Mouse (Mus musculus) v-Abl transformed pro-B cells (cell line): ENCODE data around the gene Arl5c.

Experiments used
- in situ Hi-C, 2 experiments: fragments of 400-800 bp; cut with MboI; formaldehyde crosslinking; loops; one replicate each; pipeline ENCODE4 v1.15.1; 2025; ENCODE audit not compliant: unreplicated experiment in 2 of 2

Arl5c gene

DNA sequence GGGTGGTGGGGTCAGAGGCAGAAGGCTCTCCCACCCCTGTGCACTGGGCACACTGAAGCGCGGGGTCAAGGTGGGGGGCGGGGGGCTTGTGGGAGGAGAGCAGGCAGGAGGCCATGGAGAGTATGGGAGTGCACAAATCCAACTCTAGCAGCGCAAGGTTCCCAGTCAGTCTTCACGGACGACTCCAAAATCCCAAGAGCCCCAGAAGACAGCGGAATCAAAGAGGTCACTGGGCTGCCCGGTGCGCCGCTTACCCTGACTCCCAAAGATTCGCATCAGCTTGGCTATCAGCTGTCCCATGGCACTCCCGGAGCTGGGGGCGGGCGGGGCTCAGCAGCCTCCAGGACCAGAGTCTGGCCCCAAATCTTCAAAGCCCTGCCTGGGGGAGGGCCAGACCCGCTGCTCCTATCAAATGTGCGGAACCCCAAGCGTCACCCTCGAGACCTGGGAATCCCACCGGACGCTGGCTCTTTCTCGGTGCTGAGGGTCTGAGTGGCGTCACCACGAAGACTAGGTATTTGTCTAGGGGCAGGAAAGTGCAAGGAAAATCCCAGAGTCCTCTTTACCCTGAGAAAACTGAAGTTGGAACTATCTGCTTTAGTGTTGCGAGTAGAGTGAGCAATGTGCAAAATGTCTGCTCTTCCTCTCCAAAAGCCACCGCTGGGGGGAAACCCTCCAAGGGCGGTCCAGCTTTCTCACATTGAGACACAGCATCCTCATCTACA is at the start of gene Arl5c:
Gene Arl5c (minus strand): TSS at position 618 of the 725 bp plus-strand sequence.
- in situ Hi-C loops: loop anchor here in 1 of 2 experiments (10.0 kb wide), 1 partner anchor 749 kb away; the partner anchor contains the start of gene Thra

DNA sequence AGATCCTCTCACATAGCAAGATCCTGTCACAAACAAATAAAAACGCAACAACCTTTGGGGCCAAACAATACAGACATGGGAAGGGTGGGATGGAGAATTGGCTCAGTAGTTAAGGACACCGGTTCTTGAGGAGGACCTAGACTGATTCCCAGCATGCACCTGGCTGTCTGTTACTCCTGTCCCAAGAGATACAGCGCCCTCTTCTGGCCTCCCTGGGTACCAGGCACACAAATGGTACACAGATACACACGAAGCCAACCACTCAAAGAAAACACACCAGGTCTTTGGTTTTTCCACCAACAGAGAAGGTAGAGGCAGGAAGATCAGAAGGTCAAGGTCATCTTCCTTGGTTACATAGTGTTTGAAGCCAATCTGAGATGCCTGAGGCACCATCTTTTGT is 49.6 kb upstream of the Arl5c start:
- in situ Hi-C loops: no loop called here

DNA sequence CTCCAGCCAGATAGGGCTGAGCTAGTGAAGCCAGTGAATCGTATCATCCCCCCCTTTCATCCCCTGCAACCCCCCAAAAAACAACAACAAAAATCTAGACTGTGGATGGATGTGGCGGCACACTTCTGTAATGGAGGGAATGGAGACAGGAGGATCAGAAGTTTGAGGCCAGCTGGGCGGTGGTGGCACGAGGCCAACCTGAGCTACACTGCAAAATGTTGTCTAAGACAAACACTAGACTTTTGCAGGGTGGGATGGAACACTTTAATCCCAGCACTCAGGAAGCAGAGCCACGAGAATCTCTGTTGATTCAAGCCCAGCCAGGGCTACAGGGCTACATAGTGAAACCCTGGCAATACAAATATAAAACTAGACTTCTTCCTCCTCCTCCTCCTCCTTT is 48.1 kb upstream of the Arl5c start:
- in situ Hi-C loops: no loop called here

DNA sequence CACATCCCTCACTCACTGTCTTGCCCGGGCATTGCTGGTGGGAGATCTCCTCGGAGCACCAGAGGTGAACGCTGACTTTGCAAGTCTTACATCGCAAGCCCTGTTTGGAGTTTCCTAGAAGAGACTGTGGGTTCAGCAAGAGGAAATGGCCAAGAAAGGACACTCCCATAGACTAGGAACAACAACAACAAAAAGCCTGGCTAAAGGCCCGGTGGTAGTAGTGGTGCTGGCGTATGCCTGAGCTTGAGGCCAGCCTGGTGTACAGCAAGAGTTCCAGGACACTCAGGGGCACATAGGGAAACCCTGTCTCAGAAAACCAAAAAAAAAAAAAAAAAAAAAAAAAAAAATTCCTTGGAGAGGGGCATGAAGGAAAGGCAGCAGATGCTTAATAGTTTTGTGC is 46.8 kb upstream of the Arl5c start:
- in situ Hi-C loops: no loop called here

DNA sequence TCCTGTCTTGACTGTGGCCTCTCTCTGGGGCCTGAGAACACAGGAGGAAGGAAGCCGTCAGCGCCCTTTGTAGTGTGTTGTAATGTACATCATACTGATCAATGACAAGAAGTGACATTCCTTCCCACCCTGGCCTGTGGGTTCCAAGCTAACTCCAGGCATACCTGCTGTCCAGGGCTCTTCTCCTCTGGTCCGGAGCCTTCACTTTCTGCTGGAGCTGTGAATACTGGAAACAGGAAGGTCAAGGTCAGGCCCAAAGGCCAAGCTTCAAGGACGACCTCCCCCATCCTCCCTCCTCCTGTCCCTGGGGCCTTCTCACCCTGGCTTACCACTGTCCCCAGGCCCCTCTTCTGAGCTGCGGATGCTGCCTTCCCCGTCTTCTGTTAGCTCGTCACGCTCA is 45.0 kb upstream of the Arl5c start:
- in situ Hi-C loops: no loop called here

DNA sequence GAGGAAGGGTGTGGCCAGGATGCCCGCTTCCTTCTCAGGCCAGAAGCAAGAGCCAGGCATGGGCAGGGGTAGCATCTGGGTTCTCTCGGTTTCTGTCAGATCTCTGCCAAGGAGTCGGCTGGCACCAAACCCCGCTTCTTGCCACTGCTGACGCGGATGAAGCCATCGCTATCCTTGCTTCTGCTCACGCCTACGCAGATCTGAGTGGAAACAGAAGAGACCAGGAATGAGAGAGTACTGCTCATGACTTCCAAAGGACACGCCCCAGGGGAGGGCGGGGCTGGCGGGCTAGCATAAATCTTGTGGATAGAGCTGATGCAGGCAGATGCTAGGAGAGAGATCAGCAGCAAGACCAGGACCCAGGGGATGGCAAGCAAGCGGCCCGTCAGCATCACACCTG is 41.9 kb upstream of the Arl5c start:
- in situ Hi-C loops: no loop called here

DNA sequence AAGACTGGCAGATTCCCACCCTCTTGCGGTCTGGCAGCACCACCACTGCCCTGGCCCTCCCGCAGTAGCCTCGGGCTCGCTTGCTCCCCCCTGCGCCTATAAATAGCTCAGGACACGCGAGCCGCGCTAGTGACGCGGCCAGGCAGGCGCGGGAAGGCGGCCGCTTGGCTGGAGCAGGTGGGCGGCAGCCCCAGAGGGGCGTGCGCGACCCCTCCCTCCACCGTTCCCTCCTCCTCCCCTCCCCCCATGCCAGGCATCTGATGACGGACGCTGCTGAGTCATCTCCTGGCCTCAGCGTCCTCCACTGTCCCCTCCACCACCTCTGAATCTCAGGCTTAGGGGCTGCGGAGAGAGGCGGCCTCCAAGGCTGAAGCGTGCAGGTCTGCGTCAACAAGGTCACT is 40.0 kb upstream of the Arl5c start:
- in situ Hi-C loops: no loop called here

DNA sequence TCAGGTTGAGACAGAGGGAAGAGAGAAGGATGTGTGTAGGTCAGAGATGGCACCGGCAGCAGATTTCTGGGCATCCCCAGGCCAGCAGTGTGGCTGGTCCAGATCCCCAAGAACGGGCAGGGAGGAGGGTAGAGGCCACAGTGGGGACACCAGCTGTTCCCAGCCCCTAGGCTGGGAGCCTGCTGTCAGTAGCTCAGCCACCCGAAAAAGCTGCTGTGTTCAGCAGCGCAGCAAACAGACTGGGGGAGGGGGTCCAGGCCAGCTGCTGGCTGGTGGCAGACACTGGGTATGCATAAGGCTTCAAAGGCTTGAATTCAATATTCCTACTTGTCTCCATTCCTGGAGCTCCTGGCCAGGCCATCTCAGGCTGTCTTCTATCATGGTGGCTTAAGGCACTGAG is 38.9 kb upstream of the Arl5c start:
- in situ Hi-C loops: loop anchor here (5.0 kb wide), 1 partner anchor 42 kb away; no protein-coding TSS in a partner anchor

DNA sequence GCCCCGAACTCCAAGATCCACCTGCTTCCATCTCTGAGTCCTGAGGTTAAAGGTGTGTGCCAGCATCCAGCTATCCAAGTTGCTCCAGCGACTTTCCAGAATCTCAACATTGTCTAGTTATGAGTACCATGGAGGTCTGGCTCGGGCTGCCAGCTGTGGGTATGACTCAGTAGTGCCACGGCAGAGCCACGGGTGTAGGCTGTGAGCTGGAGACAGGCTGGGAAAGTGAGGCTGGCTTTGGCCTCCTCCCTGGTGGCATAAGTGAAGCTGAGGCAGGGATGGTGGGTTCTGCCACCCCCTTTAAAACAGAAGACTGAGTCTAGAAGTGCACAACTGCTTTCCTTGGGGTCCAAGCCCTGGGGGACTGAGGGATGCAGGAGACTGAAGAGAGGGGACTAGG is 38.1 kb upstream of the Arl5c start:
- in situ Hi-C loops: loop anchor here (5.0 kb wide), 1 partner anchor 43 kb away; no protein-coding TSS in a partner anchor

DNA sequence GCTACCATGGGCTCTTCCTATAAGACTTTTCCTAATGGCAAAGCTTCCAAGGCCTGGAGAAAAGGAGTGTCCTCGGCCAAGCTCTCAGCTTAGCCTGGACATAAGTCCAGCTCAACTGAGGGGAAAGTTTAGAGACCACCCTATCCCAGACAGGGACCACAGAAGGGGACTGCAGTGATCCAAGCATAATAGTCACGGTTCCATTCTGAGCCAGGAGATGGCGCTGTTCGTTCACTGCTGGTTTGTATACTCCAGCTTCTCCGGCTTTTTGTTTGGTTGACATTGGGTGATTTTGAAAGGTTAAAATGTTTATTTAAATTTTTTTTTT is 35.4 kb upstream of the Arl5c start:
- in situ Hi-C loops: loop anchor here (5.0 kb wide), 1 partner anchor 46 kb away; no protein-coding TSS in a partner anchor

DNA sequence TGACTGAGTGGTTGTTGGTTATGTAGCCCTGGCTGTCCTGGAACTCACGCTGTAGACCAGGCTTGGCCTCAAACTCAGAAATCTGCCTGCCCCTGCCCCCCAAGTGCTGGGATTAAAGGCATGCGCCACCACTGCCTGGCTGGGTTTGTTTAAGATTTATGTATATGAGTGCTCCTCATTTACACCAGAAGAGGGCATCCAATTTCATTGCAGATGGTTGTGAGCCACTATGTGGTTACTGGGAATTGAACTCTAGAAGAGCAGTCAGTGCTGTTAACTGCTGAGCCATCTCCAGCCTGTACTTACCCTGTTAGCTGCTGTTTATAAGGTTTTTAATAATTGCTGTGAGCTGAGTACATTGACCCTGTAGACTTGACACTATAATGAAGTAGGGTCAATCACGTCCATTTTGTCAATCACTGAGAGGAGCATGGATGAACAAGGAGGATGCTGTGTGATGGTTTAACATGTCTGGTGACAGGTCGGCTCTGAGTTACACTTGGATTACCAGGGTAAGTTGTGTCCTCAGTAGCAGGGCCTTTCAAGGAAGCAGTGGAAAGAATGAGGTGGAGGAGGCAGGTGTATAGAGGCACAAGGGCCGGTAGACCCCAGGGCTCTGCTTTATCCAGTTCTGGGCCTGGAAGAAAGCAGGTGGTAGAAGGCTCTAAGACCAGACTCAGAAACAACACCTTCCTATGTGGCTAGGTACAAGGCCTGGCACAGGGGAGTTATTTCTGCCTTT is 34.9 kb upstream of the Arl5c start:
- in situ Hi-C loops: loop anchor here (5.0 kb wide), 1 partner anchor 46 kb away; no protein-coding TSS in a partner anchor

DNA sequence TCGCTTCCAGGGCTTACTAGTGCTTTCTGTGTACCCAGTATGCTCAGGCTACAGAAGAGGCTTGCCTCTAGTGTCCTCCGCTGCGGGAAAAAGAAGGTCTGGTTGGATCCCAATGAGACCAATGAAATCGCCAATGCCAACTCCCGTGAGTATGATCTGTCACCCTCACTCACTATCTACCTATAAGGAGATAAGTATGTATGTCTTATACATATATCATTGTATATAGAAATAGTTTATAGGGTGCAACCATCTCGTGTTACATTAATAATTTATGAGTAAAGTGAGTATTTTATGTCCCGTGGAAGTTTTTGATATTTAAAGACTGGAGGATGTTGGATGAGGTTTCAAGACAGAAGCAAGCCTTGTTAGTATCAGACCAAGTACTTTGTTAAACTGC is 31.8 kb upstream of the Arl5c start:
- in situ Hi-C loops: loop anchor here (5.0 to 10.0 kb wide), 2 partner anchors 90 to 93 kb away; no protein-coding TSS in a partner anchor

DNA sequence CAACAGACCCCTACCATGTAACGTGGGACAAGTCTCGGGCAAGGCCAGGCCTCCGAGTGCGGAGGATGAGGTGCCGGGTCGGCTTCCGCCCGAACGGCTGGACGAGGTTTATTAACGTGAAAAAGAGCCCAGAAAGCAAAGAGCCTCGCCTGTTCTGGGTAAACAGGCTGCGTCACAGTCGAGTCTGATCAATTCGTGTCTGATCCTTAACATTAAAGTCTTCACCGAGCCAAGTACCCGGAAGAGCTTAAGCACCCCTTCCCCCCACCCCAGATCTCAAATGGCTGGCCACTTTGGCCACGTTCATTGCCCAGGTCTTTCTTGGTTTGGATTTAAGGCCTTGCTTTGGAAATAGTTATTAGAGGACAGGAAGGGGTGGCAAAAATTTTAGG is 31.3 kb upstream of the Arl5c start:
- in situ Hi-C loops: loop anchor here (5.0 to 10.0 kb wide), 2 partner anchors 90 to 92 kb away; no protein-coding TSS in a partner anchor

DNA sequence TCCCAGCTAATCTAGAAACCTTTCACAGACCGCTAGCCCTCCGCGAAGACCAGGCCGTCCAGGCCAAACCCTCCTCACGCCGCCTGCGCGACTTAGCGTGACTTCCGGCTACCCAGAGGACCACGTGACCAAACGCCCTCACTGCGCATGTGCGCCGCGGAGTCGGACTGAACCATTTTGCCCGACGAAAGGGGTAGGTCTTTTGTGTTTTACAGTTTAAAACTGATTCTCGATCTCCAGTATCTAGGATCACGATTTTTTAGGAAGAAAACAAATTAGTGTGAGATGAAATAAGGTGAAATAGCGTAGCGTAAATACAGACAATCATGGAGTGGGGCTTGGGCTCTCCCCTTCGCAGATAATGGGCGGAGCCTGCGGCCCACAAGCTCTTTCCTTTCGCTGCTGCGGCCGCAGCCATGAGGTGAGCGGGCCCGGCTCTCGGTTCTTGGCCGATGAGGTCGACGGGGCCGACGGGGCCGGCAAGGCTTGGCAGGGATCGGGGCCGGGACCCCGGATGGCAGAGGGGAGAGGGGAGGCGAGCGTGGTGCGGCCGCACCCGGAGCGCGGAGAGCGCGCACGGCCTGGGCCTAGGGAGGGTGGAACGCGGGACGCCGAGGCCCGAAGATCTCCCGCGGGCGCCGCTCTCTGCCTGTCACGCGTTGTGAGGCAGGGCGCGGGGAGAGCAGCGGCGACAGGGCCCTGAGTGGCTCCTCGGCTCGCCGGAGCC is 30.8 kb upstream of the Arl5c start, which contains the start of gene Rpl19:
Gene Rpl19 (plus strand): TSS at position 141 of the 727 bp plus-strand sequence.
- in situ Hi-C loops: loop anchor here (5.0 to 10.0 kb wide), 2 partner anchors 89 to 92 kb away; no protein-coding TSS in a partner anchor

DNA sequence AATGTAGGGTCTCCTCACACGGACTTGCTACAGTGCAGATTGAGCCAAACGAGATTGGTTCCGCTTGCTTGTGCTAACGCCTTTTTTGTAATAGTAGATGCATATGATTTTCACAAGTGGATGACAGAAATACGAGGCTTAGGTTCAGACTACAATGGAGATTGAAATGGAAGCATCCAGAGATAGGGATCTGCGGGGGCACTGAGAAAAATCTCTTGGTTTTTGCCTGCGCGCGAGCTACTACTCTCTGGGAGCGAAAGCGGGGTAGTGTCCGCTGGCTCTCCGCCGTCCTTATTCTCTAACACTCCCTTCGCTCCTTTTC is 30.2 kb upstream of the Arl5c start:
- in situ Hi-C loops: loop anchor here (5.0 to 10.0 kb wide), 2 partner anchors 89 to 91 kb away; no protein-coding TSS in a partner anchor

DNA sequence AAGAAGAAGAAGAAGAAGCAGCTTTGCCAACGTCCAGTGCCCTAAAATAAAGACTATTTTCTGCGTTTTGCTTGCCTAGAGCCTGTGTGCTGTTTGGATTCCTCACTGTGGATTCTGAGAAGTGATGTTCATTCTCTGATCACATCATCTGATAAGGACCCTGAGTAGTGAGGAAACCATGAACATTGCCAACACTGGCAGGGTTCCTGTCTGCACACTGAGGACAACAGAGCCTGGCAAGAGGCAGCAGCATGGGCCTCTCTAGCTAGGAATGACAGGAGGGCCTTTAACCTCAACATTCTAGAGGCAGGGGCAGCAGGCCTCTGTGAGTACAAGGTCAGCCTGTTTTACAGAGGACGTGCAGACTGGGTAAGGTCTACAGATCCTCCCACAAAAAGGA is 28.5 kb upstream of the Arl5c start:
- in situ Hi-C loops: loop anchor here (5.0 to 10.0 kb wide), 2 partner anchors 37 to 90 kb away; partner anchors contain the start of gene Plxdc1 (in 1 of the 2)

DNA sequence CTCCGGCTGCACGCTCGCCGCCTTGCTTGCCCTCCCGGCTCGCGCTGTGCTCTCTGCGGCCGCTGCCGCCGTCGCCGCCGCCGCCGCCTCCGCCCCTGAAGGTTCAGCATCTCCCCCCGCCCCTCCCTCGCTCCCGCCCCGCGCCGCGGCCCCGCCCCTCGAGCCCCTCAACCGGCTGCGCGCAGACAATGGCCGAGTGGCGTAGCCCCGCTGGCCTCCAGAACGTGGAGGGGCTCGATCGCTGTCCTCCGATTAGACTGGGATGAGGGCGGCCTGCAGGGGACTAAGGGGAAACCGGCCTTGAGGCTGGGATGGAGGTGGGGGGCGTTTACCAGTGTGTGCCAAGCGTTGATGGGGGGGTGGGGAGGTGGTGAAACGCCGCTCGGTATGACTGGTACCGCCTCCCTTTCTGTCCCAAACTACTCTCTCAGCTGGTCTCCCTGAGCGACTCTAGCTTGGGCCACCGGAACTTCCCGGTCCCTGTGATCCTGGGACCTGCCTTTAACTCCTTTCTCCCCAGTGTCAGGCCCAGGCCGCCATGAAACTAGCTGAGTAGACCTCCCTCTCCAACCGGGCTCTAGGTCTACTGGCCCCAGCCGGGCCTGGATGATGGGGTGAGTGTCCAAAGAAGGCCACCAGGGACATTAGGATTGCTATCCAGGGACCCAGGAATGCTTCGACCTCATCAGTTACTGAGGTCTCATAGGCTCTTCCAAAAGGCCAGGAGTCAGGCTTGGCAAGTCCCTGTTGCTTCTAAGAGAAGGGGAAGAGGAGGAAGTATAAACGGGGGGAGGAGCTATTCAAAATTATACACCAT is 26.8 kb upstream of the Arl5c start, which contains the start of gene Cacnb1:
Gene Cacnb1 (minus strand): TSS at position 480 of the 817 bp plus-strand sequence.
- in situ Hi-C loops: loop anchor here (5.0 to 10.0 kb wide), 2 partner anchors 35 to 88 kb away; partner anchors contain the start of gene Plxdc1 (in 1 of the 2)

DNA sequence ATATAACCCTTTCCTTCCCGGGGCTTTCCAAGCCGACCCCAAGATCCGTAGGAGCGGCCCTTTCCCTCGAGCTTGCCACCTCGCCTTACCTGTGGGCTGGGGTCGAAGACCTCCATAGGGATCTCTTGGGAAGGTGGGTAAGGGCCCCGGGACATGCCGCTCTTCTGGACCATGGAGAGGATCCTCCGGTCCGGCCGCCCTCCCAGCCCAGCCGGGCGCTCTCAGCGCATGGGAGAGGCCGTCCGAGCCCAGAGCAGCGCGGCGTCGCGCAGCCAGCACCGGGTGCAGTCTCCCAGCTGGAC is 26.2 kb upstream of the Arl5c start:
- in situ Hi-C loops: loop anchor here (5.0 to 10.0 kb wide), 2 partner anchors 35 to 87 kb away; partner anchors contain the start of gene Plxdc1 (in 1 of the 2)

DNA sequence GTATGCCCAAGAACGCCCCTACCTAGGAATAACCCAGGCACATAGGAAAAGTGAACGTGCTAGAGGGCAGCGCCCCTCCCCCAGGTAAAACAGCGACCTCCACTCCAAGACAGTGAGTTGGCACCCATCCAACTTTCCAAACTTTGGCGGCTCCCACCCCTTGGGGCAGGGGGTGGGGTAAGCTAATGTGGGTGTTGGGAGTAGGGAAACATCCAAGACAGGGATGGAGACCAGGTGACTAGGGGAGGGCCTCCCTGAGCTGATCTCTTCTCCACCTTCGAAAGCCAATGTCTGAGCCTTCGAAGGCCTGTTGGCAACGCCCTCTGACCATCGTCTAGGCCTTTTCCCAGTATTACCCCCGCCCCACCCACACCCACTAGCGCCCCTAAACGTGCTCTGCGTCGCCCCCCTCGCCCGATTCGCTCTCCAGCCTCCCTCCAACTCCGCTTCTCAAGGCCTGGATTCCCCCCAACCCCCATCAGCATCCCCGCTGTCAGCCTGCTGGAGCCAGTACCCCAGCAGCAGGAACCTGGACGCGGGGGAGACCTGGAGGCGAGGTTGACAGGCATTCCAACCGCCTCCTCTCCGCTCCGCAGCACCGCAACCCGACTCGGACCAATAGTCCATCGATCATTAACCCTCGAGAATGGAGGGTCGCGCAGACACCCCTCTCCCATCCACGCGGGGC is 25.7 kb upstream of the Arl5c start:
- in situ Hi-C loops: loop anchor here (5.0 to 10.0 kb wide), 2 partner anchors 34 to 87 kb away; partner anchors contain the start of gene Plxdc1 (in 1 of the 2)
